Mouse (Mus musculus): ENCODE measurements around the gene Tceanc.

DNA sequence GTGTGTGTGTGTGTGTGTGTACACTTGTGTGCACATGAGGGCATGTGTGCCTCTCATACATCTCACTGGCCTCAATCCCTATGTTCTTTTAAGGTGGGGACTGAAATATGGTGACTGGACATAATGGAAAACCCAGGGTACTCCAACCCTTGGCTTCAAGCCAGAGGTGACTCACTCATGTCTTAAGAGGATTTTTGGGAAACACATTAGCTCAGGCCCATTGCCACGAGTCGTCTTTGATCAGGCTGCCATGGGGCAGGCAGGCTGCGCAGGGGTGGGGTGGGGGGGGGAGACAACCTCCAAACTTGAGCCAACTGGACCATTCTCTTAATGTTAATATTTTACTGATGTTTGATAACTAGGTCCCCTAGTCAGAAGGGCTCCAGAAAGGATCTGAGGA, 41.0 kb upstream of the Tceanc start:
- no peak for TF ChIP-seq CTCF (IDR thresholded peaks at IDR 0.05; ENCODE audit: borderline replicate concordance, insufficient read depth, low read depth, low read length)
- TF ChIP-seq POLR2A (IDR thresholded peaks at IDR 0.05; ENCODE audit: borderline replicate concordance, insufficient read depth, low read length): no peak
